Mouse (Mus musculus) urinary bladder, adult 18-20 months (tissue): ENCODE results near the gene 4430402I18Rik.
A peak's percentile ranks its signal among the peaks of the same experiment; 100 is the strongest.

Source experiments
- DNase-seq, 2 experiments: peaks; one replicate each; pipeline ENCODE4 v3.0.0; 2022; ENCODE audit warnings: low spot score in 2 of 2, mixed read lengths in 2 of 2

Gene 4430402I18Rik

GRCm38 (mm10) chr19:28968178-28968577 lies 578 bp upstream of the 4430402I18Rik start:
- no peak for DNase-seq

- DNase-seq, result no peak
These were observed 3.1 kb downstream of the 4430402I18Rik start for GRCm38 (mm10) chr19:28964552-28964903.

GRCm38 (mm10) chr19:28963842-28964551 lies 3.6 kb downstream of the 4430402I18Rik start, which contains the start of gene Plpp6:
TSS of gene Plpp6 (plus strand) at chr19:28963953.
- peak; percentile 76 to 80 for DNase-seq

GRCm38 (mm10) chr19:28963513-28963841 lies 4.1 kb downstream of the 4430402I18Rik start:
- no peak for DNase-seq

GRCm38 (mm10) chr19:28963113-28963512 lies 4.5 kb downstream of the 4430402I18Rik start:
- DNase-seq, result no peak

GRCm38 (mm10) chr19:28951251-28951650 lies 16.3 kb downstream of the 4430402I18Rik start:
- no peak for DNase-seq

- DNase-seq, result no peak
These were observed 20.3 kb downstream of the 4430402I18Rik start for GRCm38 (mm10) chr19:28947311-28947710.

- no peak for DNase-seq
These were observed 20.8 kb downstream of the 4430402I18Rik start for GRCm38 (mm10) chr19:28946782-28947181.

- no peak for DNase-seq
These were observed 26.3 kb downstream of the 4430402I18Rik start for GRCm38 (mm10) chr19:28941271-28941670.

GRCm38 (mm10) chr19:28940135-28940874 lies 27.3 kb downstream of the 4430402I18Rik start:
- no peak for DNase-seq

- DNase-seq, result no peak
These were observed 32.7 kb downstream of the 4430402I18Rik start for GRCm38 (mm10) chr19:28934897-28935296.

GRCm38 (mm10) chr19:28929034-28929433 lies 38.6 kb downstream of the 4430402I18Rik start:
- no peak for DNase-seq

- no peak for DNase-seq
These were observed 40.2 kb downstream of the 4430402I18Rik start for GRCm38 (mm10) chr19:28927396-28927795.

- DNase-seq, result no peak
These were observed 41.2 kb downstream of the 4430402I18Rik start for GRCm38 (mm10) chr19:28926366-28926765.

GRCm38 (mm10) chr19:28917839-28918238 lies 49.8 kb downstream of the 4430402I18Rik start:
- no peak for DNase-seq

- DNase-seq, result no peak
These were observed 51.1 kb downstream of the 4430402I18Rik start for GRCm38 (mm10) chr19:28916492-28916891.

- DNase-seq, result no peak
These were observed 51.9 kb downstream of the 4430402I18Rik start for GRCm38 (mm10) chr19:28915602-28916250.

GRCm38 (mm10) chr19:28914598-28914997 lies 53.0 kb downstream of the 4430402I18Rik start:
- no peak for DNase-seq

- DNase-seq, result no peak
These were observed 58.9 kb downstream of the 4430402I18Rik start for GRCm38 (mm10) chr19:28908693-28909092.

GRCm38 (mm10) chr19:28908186-28908585 lies 59.4 kb downstream of the 4430402I18Rik start:
- no peak for DNase-seq

- no peak for DNase-seq
These were observed 64.0 kb downstream of the 4430402I18Rik start for GRCm38 (mm10) chr19:28903536-28904119.

- no peak for DNase-seq
These were observed 64.8 kb downstream of the 4430402I18Rik start for GRCm38 (mm10) chr19:28902806-28903205.
